Mouse (Mus musculus) gastrocnemius, postnatal 10 days (tissue): ENCODE results near the gene Allc. TPM values are rescaled to one million over a fixed set of nuclear protein-coding genes. Genes with fewer than 3 reads are reported as not detected.

Experiments used
- DNase-seq: peaks from one replicate; pipeline ENCODE4 v3.0.0; 2021; ENCODE audit warnings: mixed read lengths
- long read RNA-seq, 2 experiments: library from polyadenylated mRNA; stranded (forward); transcript quantifications; one replicate each; pipeline ENCODE4 v2.0.0; 2021
- total RNA-seq, 2 experiments: library from RNA; stranded (reverse); gene quantifications; 2 replicates each; pipeline ENCODE4 v1.2.3; 2021

Gene Allc
- not detected for total RNA-seq
- long read RNA-seq, experiment 1, result 0 reads
- long read RNA-seq, experiment 2, result 0 reads

DNA sequence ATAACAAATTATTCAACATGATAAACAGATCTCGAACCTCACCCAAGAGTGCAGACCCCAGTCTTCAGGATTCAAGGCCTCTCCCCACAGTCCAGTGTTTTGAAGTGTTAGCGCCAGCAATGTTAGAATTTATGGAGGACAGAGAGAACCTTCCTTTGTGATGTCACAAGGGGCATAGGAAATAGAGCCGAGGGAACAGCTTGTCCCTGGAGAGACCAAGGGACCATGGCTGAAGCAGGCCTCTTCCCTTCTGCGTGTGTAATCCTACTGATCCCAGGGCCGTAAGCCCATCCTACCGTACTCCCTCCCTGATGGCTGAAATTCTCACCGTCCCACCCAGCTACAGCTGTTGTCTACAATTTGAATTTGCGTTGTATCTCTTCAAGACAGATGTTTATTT, at the start of gene Allc:
Allc (minus strand) TSS at position 101 of the 400 bp plus-strand sequence.
- no peak for DNase-seq

DNA sequence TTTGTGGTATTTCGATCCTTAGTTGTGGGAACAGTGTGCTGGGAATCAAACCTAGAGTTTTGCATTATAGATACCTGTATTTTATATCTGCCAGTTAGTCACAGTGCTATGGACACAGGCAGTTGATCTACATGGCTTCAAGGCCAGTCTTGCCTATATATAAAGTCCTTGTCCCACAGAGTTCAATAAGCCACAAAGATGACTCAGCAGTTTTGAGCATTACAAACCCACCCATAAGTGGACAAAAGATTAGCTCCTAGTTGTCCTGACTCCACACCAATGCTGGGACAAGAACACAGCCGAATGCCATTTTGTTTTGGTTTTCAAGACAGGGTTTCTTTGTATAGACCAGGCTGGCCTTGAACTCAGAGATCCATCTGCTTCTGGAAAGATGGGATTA, 46.1 kb upstream of the Allc start:
- no peak for DNase-seq

DNA sequence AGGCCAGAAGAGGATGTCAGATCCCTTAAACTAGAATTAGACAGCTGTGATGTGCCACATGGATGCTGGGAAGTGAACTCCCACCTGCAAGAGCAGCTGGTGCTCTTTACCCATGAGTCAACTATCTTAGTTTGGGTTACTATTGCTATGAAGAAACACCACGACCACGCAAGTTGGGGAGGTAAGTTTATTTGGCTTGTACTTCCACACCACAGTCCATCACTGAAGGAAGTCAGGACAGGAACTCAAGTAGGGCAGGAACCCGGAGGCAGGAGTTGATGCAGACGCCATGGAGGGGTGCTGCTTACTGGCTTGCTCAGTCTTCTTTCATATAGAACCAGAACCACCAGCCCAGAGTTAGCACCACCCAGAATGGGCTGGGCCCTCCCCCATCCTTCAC, 44.8 kb upstream of the Allc start:
- no peak for DNase-seq

DNA sequence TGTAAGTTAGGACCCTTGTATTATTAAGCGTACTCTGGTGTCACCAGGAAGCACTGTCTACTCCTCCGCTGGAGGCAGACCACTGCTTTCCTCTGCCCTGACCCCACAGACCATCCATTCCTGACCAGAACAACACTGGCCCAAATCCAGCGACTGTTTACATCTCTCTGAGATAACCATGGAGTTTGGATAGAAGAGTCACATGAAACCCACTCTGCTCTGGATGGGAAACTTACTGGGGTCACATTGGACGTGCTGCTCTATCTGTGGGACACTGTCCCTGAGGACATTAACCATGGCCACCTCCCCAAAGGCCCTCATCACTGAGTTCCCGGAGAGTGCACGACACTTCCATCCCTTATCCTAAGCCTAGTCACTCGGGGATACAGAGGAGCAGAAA, 43.1 kb upstream of the Allc start:
- DNase-seq, result no peak

DNA sequence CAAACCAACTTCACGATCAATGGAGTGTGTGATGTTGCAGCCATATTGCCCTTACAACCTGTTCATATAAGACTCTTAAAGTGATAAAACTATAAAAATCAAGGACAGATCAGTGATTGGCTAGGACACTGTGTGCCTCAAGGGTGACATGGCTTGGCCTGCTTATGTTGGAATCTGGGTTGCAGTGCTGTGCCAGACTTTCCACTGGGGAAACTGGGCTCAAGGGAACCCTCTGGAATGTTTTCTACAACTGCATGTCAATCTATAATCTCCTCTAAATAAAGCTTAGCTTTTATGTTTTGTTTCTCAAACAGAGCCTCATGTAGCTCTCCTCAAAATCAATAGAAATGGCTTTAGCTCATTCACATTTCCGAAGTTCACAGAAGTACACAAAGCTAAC, 41.9 kb upstream of the Allc start:
- DNase-seq, result no peak

DNA sequence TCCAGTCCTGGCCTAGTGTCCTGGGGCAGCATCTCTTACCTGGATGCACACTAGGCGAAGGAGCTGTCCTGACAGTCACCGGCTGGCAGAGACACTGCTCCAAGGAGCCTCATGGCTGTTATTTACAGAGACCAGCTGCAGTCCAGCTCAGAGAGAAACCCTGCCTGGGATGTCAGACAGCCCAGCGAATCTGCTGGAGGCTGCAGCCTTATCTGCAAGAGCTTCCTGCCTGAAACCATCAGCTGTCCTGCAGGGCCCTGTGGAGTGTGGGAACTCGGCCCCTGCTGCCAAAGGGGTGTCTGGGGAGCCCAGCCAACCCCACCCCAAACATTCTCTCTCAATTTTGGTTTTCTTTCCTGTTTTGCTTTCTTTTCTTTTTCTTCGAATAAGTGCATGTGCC, 40.9 kb upstream of the Allc start, which contains the start of gene Colec11:
Colec11 (minus strand) TSS at position 183 of the 400 bp plus-strand sequence.
- no peak for DNase-seq

DNA sequence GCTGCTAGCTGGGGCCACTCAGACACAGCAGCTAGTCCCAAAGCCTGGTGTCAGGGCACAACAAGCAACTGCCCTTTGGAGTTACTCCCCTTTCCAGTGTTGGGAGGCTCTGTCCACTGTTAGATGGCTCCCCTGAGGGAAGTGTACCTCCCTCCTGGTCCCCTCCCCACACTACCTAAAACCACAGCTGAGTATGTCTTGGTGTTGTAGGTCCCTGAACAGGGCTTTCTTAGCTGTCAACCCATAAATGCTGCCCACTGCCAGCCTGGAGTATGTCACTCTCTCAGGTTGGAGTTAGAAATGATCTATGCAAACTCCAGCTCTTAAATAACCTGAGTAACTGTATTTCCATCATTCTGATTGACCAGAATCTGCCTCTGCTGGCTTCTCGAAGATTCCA, 40.3 kb upstream of the Allc start:
- DNase-seq, result no peak

DNA sequence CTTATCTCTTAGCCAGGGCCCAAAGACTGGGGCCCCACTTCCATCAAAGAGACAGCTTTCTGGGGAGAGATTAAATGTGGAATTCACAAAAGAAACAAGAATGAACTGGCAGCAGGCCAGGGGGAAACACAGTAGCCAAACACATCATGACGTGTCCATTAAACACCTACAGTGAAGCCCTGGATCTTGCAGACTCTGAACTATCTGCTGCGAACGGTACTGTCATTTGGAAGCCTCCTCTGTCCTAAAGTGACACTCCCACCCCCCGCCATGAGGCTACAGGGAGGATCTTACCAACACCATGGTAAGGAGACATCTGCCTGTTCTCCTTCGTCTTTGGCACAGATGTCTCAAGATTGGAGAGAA, 39.8 kb upstream of the Allc start:
- DNase-seq, result no peak

DNA sequence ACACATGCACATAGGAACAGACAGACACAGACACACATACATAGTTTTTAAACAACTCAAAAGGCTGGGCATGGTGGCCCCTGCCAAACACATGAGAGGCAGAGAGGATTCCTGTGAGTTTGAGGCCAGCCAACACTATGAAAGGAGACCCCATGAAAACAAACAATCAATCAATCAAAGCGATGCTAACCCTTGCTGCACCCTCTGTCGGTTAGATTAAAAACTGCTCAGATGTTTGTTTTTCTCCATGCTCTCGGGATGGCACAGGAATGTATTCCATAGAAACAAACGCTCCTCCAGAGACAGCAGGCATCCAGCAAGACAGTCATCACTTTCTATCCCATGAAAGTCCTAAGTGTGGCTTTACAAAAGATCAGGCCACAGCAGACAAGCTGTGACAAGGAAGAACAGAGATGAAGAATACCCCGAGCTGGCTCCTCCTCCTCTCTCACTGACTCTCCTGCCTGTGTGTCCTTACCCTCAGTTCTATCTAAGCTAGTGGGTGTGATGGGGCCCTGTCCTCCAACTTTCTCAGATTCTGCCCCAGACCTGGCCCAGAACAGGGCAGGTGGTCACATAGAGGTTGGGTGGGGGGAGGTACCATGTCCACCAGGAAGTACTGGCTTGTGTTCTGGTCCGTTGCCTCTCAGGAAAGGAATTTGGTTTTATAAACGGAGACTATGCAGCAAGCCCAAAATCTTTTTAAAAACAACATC, 39.3 kb upstream of the Allc start:
- DNase-seq, result no peak

DNA sequence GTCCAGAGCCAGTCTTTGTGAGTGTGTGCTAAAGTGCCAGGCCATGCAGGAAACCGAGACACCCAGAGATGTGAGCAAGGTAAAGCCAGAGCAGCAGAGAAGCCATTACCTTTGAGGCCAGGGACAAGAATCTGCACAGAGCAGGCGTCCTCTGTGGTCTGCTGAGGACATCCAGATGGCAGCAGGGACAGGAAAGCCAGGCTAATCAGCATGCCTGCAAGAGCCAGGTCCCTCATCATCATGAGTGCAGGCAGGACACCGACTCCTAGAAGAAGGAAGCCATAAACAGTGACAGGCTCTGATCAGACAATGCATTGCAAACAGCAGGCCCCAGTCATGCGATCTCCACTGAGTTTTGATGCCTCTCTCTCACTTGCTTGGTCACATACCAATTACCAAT, 35.0 kb upstream of the Allc start:
- no peak for DNase-seq

DNA sequence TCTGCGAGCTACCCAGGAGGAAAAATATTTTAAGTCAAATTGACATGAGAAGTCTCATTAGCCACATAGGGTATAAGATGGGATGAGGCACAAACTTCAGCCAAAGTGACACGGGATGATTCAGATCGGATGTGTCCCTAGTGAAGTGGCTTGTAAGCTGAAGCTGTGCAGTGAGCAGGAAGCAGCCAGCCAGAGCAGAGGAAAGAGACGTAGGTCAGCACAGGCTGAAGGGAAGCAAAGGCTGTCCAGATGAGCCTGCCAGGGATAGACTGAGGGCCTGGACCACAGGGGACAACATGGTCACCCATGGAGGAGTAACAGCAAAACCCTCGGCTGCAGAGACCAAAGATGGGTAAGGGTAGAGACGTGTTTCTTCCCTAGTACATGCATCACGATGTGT, 32.1 kb upstream of the Allc start:
- DNase-seq, result no peak

DNA sequence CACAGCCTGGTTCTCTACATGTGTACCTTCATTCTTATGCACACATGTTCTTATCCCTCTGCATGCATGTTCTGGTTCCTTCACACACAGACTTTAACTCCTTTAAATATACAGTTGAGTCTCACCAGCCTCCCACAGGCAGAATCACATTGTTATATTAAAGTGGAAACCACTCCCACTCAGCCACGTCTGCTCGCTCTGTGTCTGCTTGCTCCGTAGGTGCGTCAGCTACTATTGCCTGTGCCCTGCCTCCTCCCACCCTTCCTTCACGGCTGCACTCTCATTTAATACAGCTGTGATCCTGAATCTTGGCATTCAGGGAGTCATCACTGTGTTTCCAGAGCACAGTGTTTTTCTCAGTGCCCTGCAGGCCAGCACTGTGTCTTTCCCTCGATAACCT, 30.1 kb upstream of the Allc start:
- DNase-seq, result no peak

DNA sequence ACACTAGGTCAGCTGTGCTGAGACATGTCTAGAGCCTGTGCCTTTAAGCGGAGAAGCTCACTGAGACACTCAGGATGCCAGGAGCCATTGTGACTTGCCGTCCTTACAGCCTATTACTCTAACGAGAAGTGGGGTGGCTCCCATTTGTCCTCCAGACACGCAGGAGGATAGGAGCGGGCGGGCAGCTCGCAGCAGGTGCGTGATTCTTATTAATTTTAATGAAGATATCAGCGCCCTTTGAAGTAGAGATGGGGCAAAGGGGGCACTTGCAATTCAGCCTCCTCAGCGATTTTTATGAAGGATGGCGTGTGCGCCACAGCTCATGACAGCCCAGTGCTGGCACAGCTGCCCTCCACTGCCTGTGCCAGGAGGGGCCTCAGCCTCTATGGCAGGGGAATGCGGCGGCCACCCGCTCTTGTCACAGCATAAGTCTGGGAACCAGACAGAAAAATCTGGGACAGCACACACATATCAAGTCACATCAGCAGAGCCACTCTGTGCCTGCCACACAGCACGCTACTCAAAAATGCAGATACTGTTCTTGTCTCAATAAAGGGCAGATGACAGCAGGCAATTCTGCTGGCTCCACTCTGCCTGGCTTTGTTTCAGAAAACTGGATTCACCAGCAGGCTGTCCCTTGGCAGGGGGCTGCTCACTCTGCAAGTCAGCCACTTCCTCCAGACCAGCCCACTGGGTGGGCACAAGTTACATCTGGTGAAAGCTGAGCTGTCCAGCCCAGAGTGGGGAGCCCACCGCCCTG, 25.4 kb upstream of the Allc start:
- DNase-seq, result no peak

DNA sequence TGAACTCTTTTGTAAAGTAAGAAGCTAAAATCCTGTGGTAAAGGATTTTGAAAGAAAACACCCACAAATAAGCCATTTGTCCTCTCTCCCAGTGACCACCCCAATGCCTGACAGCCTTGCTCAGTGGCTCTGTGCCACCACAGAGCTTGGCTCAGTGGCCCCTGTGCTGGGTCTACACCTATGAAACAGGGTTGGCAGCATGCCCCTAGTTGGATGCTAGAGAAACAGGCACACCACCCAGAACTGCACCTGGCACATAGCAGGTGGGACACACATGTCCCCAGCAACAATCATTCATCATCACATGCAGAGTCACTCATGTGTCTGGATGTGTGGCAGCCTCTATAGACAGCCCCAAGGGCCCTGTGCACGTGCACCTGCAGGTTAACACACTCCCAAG, 21.2 kb upstream of the Allc start:
- no peak for DNase-seq

DNA sequence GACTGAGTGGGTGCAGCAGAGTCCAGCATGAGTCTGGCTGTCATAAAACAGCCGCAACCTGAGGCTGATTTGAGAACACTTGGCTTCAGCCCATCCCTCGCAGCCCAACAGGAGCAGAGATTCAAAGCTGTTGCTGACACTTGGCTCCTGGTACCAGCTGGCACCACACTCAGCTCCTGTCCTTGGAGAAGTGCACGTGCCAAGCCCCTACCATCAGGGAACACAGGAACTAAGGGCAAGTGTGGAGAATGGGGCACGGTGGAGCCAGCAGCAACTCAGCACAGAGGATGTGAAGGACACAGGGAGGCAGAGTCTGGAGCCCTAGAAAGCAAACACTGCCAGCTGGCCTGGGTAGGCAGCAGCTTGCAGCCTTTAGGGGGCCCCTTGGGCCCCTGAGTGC, 19.9 kb upstream of the Allc start:
- no peak for DNase-seq

DNA sequence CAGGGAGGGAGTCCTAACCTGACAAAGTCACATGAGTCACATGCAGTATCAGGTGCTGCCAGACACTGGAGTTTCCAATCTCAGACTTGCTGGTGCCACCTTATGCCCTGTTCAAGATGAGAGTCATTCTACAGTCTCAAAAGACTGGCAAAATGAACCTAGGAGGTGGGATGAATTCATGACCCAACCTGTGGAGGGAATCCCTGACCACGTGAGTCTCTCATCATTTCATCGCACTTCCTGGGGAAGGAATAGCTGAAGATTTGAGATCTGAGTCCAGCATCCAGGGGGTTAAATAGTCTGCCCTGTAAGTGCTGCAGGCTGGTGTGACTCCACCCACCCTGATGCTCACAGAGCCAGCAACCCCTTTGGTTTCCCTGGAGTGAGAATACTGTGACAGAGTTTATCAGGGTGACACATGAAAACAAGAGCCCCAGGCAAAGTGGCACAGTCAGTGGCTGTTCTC, 16.2 kb upstream of the Allc start:
- DNase-seq, result no peak

DNA sequence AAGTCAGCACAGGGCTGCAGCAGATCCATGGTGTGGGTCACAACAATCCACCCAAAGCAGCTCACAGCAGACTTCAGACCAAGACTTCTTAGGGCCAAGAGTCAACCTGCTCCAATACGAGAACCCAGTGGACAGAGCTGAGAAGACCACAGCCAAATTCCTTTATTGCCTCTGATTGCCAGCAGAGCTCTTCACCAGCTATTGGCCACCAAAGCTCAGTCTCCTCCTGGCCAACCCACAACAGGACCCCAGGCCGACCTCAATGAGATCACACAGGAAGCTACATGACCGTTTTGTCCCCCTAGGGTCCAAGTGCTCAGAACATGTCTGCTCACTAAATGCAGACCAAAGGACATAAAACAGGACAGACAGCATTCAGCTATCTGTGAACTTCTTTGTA, 15.8 kb upstream of the Allc start:
- DNase-seq, result no peak

DNA sequence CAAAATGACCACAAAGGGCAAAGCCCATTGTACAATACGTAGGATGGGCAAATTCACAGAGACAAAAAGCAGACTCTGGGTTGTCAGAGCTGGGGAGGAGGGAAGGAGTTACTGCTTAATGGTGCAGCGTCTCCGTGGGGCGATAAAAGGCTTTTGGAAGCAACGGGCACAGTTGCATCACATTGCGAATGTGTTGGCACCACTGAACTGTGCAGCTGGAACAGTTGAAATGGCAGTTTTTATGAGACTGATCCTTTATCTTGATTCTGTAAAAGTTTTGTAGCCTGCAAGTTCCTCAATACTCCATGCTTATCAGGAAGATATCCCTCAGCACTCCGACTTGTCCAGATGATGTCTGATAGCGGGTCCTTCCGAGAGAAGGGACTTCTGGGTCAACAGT, 15.4 kb upstream of the Allc start:
- DNase-seq, result no peak

DNA sequence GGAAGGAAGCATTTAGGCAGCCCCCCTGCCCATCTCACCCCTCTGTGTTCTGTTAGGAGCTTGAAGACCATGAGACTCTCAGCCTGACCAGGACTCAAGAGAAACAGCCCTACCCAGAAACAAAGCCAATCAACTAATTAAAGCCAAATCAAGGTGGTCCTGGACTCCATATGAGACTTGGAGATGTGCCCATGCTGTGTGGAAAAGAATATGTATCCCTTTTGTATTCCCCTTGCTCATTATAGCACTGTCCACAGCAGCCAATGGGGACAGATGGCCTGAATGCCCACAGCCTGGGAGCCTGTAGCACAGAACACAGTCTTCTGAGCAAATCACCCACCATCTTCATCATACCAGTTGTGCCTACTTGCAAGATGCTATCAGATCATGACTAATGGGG, 14.5 kb upstream of the Allc start:
- DNase-seq, result no peak

DNA sequence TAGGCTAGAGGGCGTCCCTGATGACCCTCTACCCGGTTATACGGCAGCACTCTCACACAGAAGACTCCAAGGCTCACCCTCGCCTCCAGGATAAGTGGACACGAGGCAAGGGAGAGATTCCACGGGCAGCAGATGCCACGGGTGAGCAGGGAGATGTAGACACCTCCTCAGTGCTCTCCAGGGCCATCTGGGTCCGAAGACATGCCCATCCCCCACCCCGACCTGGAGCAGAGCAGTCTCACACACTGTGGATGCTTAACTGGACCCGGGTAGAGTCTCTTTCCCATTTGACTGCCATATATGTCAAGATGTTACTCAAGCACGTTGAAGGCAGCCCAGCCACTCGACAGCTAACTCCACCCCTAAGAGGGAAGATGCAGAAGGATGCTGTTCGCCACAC, 8.1 kb upstream of the Allc start:
- DNase-seq, result no peak

DNA sequence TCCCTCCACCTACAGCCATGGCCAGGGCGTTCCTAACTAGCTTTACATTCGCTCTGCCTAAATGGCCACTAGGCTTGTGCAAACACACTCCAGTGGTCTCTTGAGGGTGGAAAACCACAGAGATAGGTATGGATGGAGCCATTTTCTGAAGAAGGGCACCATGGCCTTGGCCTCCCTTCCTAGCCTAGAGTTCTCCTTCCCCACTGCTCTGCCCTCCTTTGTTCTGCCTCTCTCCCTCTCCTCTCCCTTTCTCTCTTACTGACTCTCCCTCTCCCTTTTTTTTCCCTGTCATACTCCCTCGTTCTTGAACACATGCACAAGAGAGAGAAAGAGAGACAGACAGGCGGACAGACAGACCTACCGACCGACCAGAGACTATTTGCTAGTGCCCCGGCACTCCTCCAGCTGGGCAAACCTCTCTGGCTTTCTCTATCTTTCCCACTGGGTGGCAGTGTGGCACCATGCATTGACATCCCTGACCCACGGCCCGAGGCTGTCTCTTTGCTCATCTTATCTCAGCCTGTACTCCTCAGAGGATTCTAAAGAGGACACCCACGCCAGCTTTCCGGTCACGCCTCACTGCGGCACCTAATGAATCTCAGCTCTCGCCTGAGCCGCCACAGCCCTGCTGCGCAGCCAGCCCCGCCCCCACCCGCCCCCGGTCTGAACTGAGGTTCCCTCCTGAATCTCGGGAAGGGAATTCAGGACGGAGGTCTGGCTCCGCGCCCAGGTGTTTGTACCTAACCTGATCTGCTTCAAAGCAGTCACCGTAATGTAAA, 7.0 kb upstream of the Allc start:
- DNase-seq, result peak; percentile 78

DNA sequence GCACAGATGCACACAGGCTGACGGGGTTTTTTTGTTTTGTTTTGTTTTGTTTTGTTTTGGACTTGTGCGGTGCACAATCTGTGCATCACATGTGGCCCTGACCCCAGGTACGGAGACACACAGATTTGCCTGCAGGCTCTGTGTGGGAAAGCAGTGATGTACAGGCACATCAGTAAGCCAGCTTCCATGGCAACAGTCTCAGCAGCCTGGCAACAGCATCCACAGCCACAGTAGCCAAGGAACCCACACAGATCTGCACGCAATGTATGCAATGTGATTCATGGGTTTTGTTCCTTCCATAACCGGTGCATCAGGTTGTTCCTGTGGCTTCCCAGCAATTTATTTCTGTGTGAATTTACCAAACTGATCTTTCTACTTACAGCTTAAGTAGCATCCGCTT, 5.6 kb upstream of the Allc start:
- no peak for DNase-seq

DNA sequence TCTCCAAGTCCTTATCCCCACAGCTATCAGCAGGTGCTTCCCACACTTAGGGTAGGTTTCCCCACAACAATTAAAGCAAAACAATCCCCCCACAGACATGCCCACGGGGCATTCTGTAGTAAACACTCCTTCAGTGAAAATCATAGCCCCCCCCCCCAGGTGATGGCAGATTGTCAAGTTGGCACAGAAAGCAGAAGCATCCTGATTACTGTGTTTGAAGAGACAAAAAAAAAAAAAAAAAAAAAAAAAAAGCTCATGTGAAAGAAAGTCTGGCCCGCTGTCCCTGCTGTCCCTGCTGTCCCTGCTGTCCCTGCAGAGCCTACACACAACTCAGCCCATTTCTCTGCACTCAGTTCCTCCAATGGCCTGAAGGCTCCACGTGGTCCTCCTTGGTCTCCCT, 1.7 kb upstream of the Allc start:
- DNase-seq, result no peak
